Mouse (Mus musculus) testis, adult 2 months (tissue): ENCODE measurements around the gene Bcas3. TPM values are rescaled to one million over a fixed set of nuclear protein-coding genes. Genes with fewer than 3 reads are reported as not detected.
A peak's percentile ranks its signal among the peaks of the same experiment; 100 is the strongest.

Experiments
- H3K27ac ChIP-seq: fragments of 200-500 bp; 2 replicates; pipeline ENCODE4 v1.5.1; 2012; ENCODE audit warnings: low read depth, low read length; ENCODE audit not compliant: control insufficient read depth, insufficient read depth
- H3K27me3 ChIP-seq: fragments of 200-500 bp; 2 replicates; pipeline ENCODE4 v1.6.1; 2012; ENCODE audit warnings: mild to moderate bottlenecking, low read length, moderate library complexity; ENCODE audit not compliant: control insufficient read depth, insufficient read depth
- H3K36me3 ChIP-seq: fragments of 200-500 bp; 2 replicates; pipeline ENCODE4 v1.6.1; 2012; ENCODE audit warnings: mild to moderate bottlenecking, low read length; ENCODE audit not compliant: control insufficient read depth, insufficient read depth
- H3K4me1 ChIP-seq: fragments of 200-500 bp; 2 replicates; pipeline ENCODE4 v1.6.1; 2012; ENCODE audit warnings: low read length; ENCODE audit not compliant: control insufficient read depth, insufficient read depth
- H3K4me3 ChIP-seq: fragments of 200-500 bp; 2 replicates; pipeline ENCODE4 v1.5.1; 2012; ENCODE audit warnings: low read depth, mild to moderate bottlenecking, low read length, moderate library complexity, mixed read lengths; ENCODE audit not compliant: control insufficient read depth
- CTCF ChIP-seq: fragments of 200-500 bp; IDR thresholded peaks from 2 replicates; pipeline ENCODE4 v1.5.1; 2012; ENCODE audit warnings: low read depth, mild to moderate bottlenecking, inconsistent platforms, low read length, moderate library complexity; ENCODE audit not compliant: control insufficient read depth, insufficient read depth, insufficient replicate concordance
- POLR2A ChIP-seq: fragments of 200-500 bp; IDR thresholded peaks from 2 replicates; pipeline ENCODE4 v1.6.1; 2012; ENCODE audit warnings: low read depth, mild to moderate bottlenecking, inconsistent platforms, low read length, moderate library complexity; ENCODE audit not compliant: control insufficient read depth
- polyA plus RNA-seq: library from polyadenylated mRNA; depleted of rRNA; stranded (reverse); fragments of >200 nt; gene quantifications from 2 replicates; pipeline ENCODE4 v1.2.3, GENCODE M21; 2012

Bcas3 gene
- polyA plus RNA-seq, 1 experiment = 23.4 TPM

DNA sequence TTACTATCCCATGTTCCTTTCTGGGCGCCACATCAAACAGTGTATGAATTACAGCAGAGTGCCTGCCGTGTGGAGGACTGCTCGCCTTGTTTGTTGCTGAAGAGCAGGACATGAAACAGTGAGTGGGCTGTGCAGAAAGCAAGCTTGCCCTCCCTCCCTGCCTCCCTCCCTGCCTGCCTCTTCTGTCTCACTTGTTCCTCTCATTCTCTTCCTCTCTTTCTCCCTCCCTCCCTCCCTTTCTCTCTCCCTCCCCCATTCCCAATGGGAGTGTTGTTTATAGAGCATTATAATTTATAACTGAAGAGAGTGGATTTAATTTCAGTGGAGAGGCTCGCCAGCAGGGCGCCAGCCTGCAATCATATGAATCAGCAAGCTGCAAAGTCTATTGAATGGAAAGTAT is 287.7 kb downstream of the Bcas3 start:
- H3K27ac ChIP-seq = no peak overlapping the region

DNA sequence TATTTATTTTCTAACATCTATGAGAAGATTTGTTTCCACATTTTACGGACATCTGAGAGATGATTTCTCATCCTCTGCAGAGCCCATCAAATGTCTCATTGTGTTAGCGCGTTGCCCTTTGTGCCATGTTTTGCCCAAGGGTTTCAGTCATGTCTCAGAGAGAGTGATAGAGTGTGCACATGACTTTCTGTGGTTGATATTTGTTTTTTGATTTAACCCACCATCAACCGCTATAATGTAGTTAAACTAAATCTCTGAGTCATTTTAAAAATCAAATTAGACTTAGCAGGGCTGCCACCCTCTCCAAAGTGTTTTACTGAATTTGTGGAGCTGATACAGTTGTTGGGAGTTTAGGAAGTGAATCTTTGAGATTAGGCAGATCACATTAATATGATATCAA is 288.5 kb downstream of the Bcas3 start:
- no peaks in the 10 kb centered on the region for H3K4me1 ChIP-seq

More for the DNA sequence above, 287.7 kb downstream of the Bcas3 start:
- H3K4me3 ChIP-seq = no peak overlapping the region
- H3K27me3 ChIP-seq = no peaks in the 10 kb centered on the region
- no peaks in the 10 kb centered on the region for H3K4me1 ChIP-seq
- no peak for TF ChIP-seq CTCF
- no peak for TF ChIP-seq POLR2A
- no peaks in the 10 kb centered on the region for H3K36me3 ChIP-seq

GRCm38 (mm10) chr11:85642591-85642990 is 289.6 kb downstream of the Bcas3 start:
- no peak overlapping the region for H3K4me3 ChIP-seq
- H3K27ac ChIP-seq = no peak overlapping the region
- H3K27me3 ChIP-seq = no peaks in the 10 kb centered on the region
- no peaks in the 10 kb centered on the region for H3K4me1 ChIP-seq
- TF ChIP-seq CTCF (no peak), POLR2A (no peak)
- no peaks in the 10 kb centered on the region for H3K36me3 ChIP-seq

More for the DNA sequence above, 288.5 kb downstream of the Bcas3 start:
- no peaks in the 10 kb centered on the region for H3K27me3 ChIP-seq
- H3K4me3 ChIP-seq = no peak overlapping the region
- TF ChIP-seq CTCF = no peak
- no peak for TF ChIP-seq POLR2A
- no peaks in the 10 kb centered on the region for H3K36me3 ChIP-seq
- no peak overlapping the region for H3K27ac ChIP-seq

- Histone ChIP-seq H3K27me3 (no peaks in the 10 kb centered on the region), H3K27ac (no peak overlapping the region), H3K36me3 (no peaks in the 10 kb centered on the region), H3K4me1 (no peaks in the 10 kb centered on the region), H3K4me3 (no peak overlapping the region)
- TF ChIP-seq POLR2A (no peak), CTCF (no peak)
Observed at GRCm38 (mm10) chr11:85643025-85643424, 290.1 kb downstream of the Bcas3 start.

DNA sequence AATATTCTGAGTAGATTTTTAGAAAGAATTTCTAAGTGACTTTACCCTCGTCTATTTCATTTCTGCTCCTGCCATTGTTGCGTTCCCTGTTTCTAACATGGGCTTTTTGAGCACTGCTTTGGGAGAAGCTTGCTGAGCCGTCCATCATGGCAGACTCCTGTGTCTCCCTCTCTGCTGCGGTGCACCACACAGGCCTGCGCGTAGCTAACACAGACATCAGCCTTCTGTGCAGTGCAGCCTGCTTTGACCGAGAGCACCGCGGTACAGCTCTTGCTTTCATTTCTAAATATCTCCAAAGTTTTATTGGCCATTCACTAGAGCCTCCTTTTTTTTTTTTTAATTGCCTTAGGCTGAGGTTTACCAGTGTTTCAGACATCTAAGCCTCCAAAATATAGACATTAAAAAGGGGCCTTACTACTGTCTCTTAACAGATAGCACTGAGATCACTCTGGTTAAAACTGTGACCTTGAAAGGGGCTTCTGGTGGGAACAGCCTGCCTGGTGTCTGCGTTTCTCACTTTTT is 290.6 kb downstream of the Bcas3 start:
- no peaks in the 10 kb centered on the region for H3K4me1 ChIP-seq
- H3K27me3 ChIP-seq = no peaks in the 10 kb centered on the region
- H3K4me3 ChIP-seq = no peak overlapping the region
- H3K36me3 ChIP-seq = no peaks in the 10 kb centered on the region
- H3K27ac ChIP-seq = peak overlapping the region; percentile 39; the same call in 1 of the 2 replicates
- TF ChIP-seq CTCF (no peak), POLR2A (no peak)

GRCm38 (mm10) chr11:85644027-85644747 is 291.2 kb downstream of the Bcas3 start:
- TF ChIP-seq CTCF (no peak), POLR2A (no peak)
- peak overlapping the region; percentile 49; the same call in 1 of the 2 replicates for H3K27ac ChIP-seq

GRCm38 (mm10) chr11:85644748-85645060 is 291.7 kb downstream of the Bcas3 start:
- Histone ChIP-seq H3K4me1 (no peaks in the 10 kb centered on the region), H3K36me3 (no peaks in the 10 kb centered on the region), H3K27ac (no peak overlapping the region), H3K27me3 (no peaks in the 10 kb centered on the region), H3K4me3 (no peak overlapping the region)
- no peak for TF ChIP-seq POLR2A
- TF ChIP-seq CTCF = no peak

More at GRCm38 (mm10) chr11:85644027-85644747, 291.2 kb downstream of the Bcas3 start:
- Histone ChIP-seq H3K4me3 (no peak overlapping the region), H3K36me3 (no peaks in the 10 kb centered on the region), H3K4me1 (no peaks in the 10 kb centered on the region), H3K27me3 (no peaks in the 10 kb centered on the region)
